Mouse (Mus musculus) adrenal gland, postnatal 14 days (tissue): ENCODE data around the gene Myh9. TPM values are rescaled to one million over a fixed set of nuclear protein-coding genes. Genes with fewer than 3 reads are reported as not detected.
A peak's percentile ranks its signal among the peaks of the same experiment; 100 is the strongest.
"Not testable (repeated sequence)": the region's sequence is repeated elsewhere in the genome, so short reads cannot be mapped to it uniquely, and the experiment has no call there.

Source experiments
- DNase-seq: peaks from one replicate; pipeline ENCODE4 v3.0.0; 2021; ENCODE audit warnings: mixed read lengths
- total RNA-seq: library from RNA; stranded (reverse); gene quantifications from 2 replicates; pipeline ENCODE4 v1.2.3, GENCODE M21; 2021

Gene Myh9
- total RNA-seq, 1 experiment from 2014 or later, result 280 TPM

- not testable (repeated sequence) for DNase-seq
Observed at GRCm38 (mm10) chr15:77843494-77844041, 1.6 kb upstream of the Myh9 start.

- DNase-seq, result no peak
Observed at GRCm38 (mm10) chr15:77843046-77843445, 1.1 kb upstream of the Myh9 start.

- peak; percentile 88 for DNase-seq
Observed at GRCm38 (mm10) chr15:77841361-77842046, 471 bp downstream of the Myh9 start.

- peak; percentile 30 for DNase-seq
Observed at GRCm38 (mm10) chr15:77840450-77841360, 1.3 kb downstream of the Myh9 start.

- no peak for DNase-seq
Observed at GRCm38 (mm10) chr15:77839529-77840286, 2.3 kb downstream of the Myh9 start.

- no peak for DNase-seq
Observed at GRCm38 (mm10) chr15:77838530-77839387, 3.2 kb downstream of the Myh9 start.

GRCm38 (mm10) chr15:77837444-77838117, 4.4 kb downstream of the Myh9 start:
- DNase-seq, result no peak

- peak; percentile 37 for DNase-seq
Observed at GRCm38 (mm10) chr15:77836692-77837443, 5.1 kb downstream of the Myh9 start.

- DNase-seq, result peak; percentile 72
Observed at GRCm38 (mm10) chr15:77835930-77836653, 5.9 kb downstream of the Myh9 start.

- DNase-seq, result no peak
Observed at GRCm38 (mm10) chr15:77834336-77835268, 7.4 kb downstream of the Myh9 start.

- no peak for DNase-seq
Observed at GRCm38 (mm10) chr15:77833731-77834130, 8.2 kb downstream of the Myh9 start.

- no peak for DNase-seq
Observed at GRCm38 (mm10) chr15:77833083-77833482, 8.9 kb downstream of the Myh9 start.

- peak; percentile 62 for DNase-seq
Observed at GRCm38 (mm10) chr15:77832458-77832904, 9.5 kb downstream of the Myh9 start.

- DNase-seq, result no peak
Observed at GRCm38 (mm10) chr15:77831754-77832457, 10.1 kb downstream of the Myh9 start.

GRCm38 (mm10) chr15:77831138-77831579, 10.8 kb downstream of the Myh9 start:
- no peak for DNase-seq

GRCm38 (mm10) chr15:77830481-77831137, 11.4 kb downstream of the Myh9 start:
- no peak for DNase-seq

- DNase-seq, result no peak
Observed at GRCm38 (mm10) chr15:77829542-77829941, 12.4 kb downstream of the Myh9 start.
